Mouse (Mus musculus) megakaryocyte, embryonic 14.5 days (primary cell): ENCODE measurements around the gene Slc2a4.

Experiments
- FLI1 ChIP-seq: IDR thresholded peaks from 2 replicates; pipeline ENCODE4 v1.6.1; 2012; ENCODE audit warnings: low read length, inconsistent platforms, mixed read lengths
- GATA1 ChIP-seq: IDR thresholded peaks from 3 replicates; pipeline ENCODE4 v1.6.1; 2012; ENCODE audit warnings: mixed read lengths, low read length, inconsistent platforms, borderline replicate concordance

GRCm38 (mm10) chr11:69930967-69931537 lies 16.9 kb downstream of the Slc2a4 start:
- TF ChIP-seq FLI1 (no peak), GATA1 (no peak)
